Mouse (Mus musculus) liver, embryonic 14.5 days (tissue): Measurements from ENCODE around the gene Ank2.

ENCODE experiments used
- CTCF ChIP-seq: IDR thresholded peaks from 2 replicates; pipeline ENCODE4 v1.5.1; 2016; ENCODE audit warnings: antibody characterized with exemption, low read depth, control low read depth
- EP300 ChIP-seq: IDR thresholded peaks from 2 replicates; pipeline ENCODE4 v1.6.1; 2016; ENCODE audit warnings: antibody characterized with exemption, low read depth

DNA sequence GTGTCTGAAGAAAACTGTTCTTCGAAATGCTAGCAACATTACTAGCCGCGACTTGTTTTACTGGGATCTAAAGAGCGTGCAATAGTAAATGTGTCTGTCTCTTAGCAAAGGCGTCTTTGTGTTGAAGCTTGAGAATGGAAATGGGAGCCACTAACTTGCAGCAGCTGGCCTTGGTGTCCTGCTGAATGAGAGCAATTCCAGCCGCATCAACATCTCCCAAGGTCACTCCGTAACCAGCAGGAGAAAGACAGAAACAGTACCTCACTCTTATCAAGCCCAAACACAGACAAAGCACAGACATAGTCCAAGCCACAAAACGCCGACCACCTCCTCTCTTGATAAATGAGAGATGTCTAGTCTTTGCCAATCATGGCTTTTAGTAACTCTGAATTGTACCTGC is 278.3 kb downstream of the Ank2 start:
- no peak for TF ChIP-seq EP300
- no peak for TF ChIP-seq CTCF
